Mouse (Mus musculus) embryonic fibroblast, embryonic 13.5 days (primary cell): ENCODE data around the gene Ptprj. TPM values are rescaled to one million over a fixed set of nuclear protein-coding genes. Genes with fewer than 3 reads are reported as not detected.

Experiments
- H3K27ac ChIP-seq: 2 replicates; pipeline ENCODE4 v1.5.1; 2012; ENCODE audit warnings: low read length, control low read depth, inconsistent platforms; ENCODE audit not compliant: insufficient read depth
- H3K4me1 ChIP-seq: 2 replicates; pipeline ENCODE4 v1.6.1; 2011; ENCODE audit warnings: low read length; ENCODE audit not compliant: control insufficient read depth, insufficient read depth
- H3K4me3 ChIP-seq: 2 replicates; pipeline ENCODE4 v1.5.1; 2011; ENCODE audit warnings: mild to moderate bottlenecking, control low read depth, low read length; ENCODE audit not compliant: insufficient read depth
- CTCF ChIP-seq: IDR thresholded peaks from 2 replicates; pipeline ENCODE4 v1.5.1; 2011; ENCODE audit warnings: mild to moderate bottlenecking, control low read depth, low read length, moderate library complexity, borderline replicate concordance; ENCODE audit not compliant: insufficient read depth
- POLR2A ChIP-seq: IDR thresholded peaks from 2 replicates; pipeline ENCODE4 v1.6.1; 2011; ENCODE audit warnings: low read depth, mild to moderate bottlenecking, control low read depth, low read length, moderate library complexity
- polyA plus RNA-seq: library from polyadenylated mRNA; stranded (reverse); fragments of >200 nt; gene quantifications from 2 replicates; pipeline ENCODE4 v1.2.4, GENCODE M21; 2011; ENCODE audit warnings: low read depth; ENCODE audit not compliant: missing spikeins, insufficient read length

Gene Ptprj
- polyA plus RNA-seq, 1 experiment: 8.0 TPM

GRCm38 (mm10) chr2:90560197-90560843 lies 20.1 kb downstream of the Ptprj start:
- H3K4me1 ChIP-seq: no peaks in the 10 kb centered on the region; the same call in 1 of the 2 replicates
- TF ChIP-seq POLR2A (no peak), CTCF (no peak)
- no peak overlapping the region for H3K4me3 ChIP-seq
- H3K27ac ChIP-seq: no peak overlapping the region

GRCm38 (mm10) chr2:90559688-90560196 lies 20.7 kb downstream of the Ptprj start:
- Histone ChIP-seq H3K27ac (no peak overlapping the region), H3K4me3 (no peak overlapping the region), H3K4me1 (no peaks in the 10 kb centered on the region; the same call in 1 of the 2 replicates)
- TF ChIP-seq POLR2A: no peak
- no peak for TF ChIP-seq CTCF

GRCm38 (mm10) chr2:90559015-90559687 lies 21.3 kb downstream of the Ptprj start:
- no peak overlapping the region for H3K4me3 ChIP-seq
- no peak for TF ChIP-seq POLR2A
- TF ChIP-seq CTCF: no peak
- no peak overlapping the region for H3K27ac ChIP-seq
- H3K4me1 ChIP-seq: no peaks in the 10 kb centered on the region; the same call in 1 of the 2 replicates

- H3K4me1 ChIP-seq: no peaks in the 10 kb centered on the region; the same call in 1 of the 2 replicates
- no peak overlapping the region for H3K27ac ChIP-seq
- TF ChIP-seq CTCF (no peak), POLR2A (no peak)
- no peak overlapping the region for H3K4me3 ChIP-seq
Measured at GRCm38 (mm10) chr2:90558361-90558760, 22.1 kb downstream of the Ptprj start.

- H3K27ac ChIP-seq: no peak overlapping the region
- H3K4me3 ChIP-seq: no peak overlapping the region
- TF ChIP-seq CTCF (no peak), POLR2A (no peak)
Measured at GRCm38 (mm10) chr2:90557913-90558312, 22.5 kb downstream of the Ptprj start.

GRCm38 (mm10) chr2:90555744-90556143 lies 24.7 kb downstream of the Ptprj start:
- H3K27ac ChIP-seq: no peak overlapping the region
- no peaks in the 10 kb centered on the region for H3K4me1 ChIP-seq
- no peak overlapping the region for H3K4me3 ChIP-seq
- TF ChIP-seq POLR2A (no peak), CTCF (no peak)

More at GRCm38 (mm10) chr2:90557913-90558312, 22.5 kb downstream of the Ptprj start:
- no peaks in the 10 kb centered on the region for H3K4me1 ChIP-seq

- H3K4me3 ChIP-seq: no peak overlapping the region
Measured at GRCm38 (mm10) chr2:90554806-90555205, 25.6 kb downstream of the Ptprj start.

GRCm38 (mm10) chr2:90553861-90554260 lies 26.6 kb downstream of the Ptprj start:
- no peak overlapping the region for H3K4me3 ChIP-seq
- no peaks in the 10 kb centered on the region for H3K4me1 ChIP-seq
- H3K27ac ChIP-seq: no peak overlapping the region
- TF ChIP-seq CTCF (no peak), POLR2A (no peak)

More at GRCm38 (mm10) chr2:90554806-90555205, 25.6 kb downstream of the Ptprj start:
- no peaks in the 10 kb centered on the region for H3K4me1 ChIP-seq
- no peak overlapping the region for H3K27ac ChIP-seq
- TF ChIP-seq CTCF (no peak), POLR2A (no peak)

GRCm38 (mm10) chr2:90550656-90551055 lies 29.8 kb downstream of the Ptprj start:
- peaks cover 6% of the 10 kb centered on the region; the same call in 1 of the 2 replicates for H3K4me1 ChIP-seq
- no peak overlapping the region for H3K4me3 ChIP-seq
- H3K27ac ChIP-seq: no peak overlapping the region
- TF ChIP-seq CTCF (no peak), POLR2A (no peak)

- H3K27ac ChIP-seq: no peak overlapping the region
- TF ChIP-seq POLR2A (no peak), CTCF (no peak)
- H3K4me3 ChIP-seq: no peak overlapping the region
- peaks cover 10% of the 10 kb centered on the region; the same call in 1 of the 2 replicates for H3K4me1 ChIP-seq
Measured at GRCm38 (mm10) chr2:90548541-90548940, 31.9 kb downstream of the Ptprj start.
